Mouse (Mus musculus): Measurements from ENCODE around the gene Sinhcaf. TPM values are rescaled to one million over a fixed set of nuclear protein-coding genes. Genes with fewer than 3 reads are reported as not detected.
A peak's percentile ranks its signal among the peaks of the same experiment; 100 is the strongest.

The Sinhcaf gene
- total RNA-seq, 1 experiment from 2014 or later, result 126 TPM

GRCm38 (mm10) chr6:148894888-148895772 lies 51.1 kb downstream of the Sinhcaf start:
- peak; percentile 2; the same call in 1 of the 2 replicates for ATAC-seq (replicated peaks; ENCODE audit: low read depth, poor library complexity, severe bottlenecking)

GRCm38 (mm10) chr6:148873911-148874310 lies 72.4 kb downstream of the Sinhcaf start:
- no peak for ATAC-seq (replicated peaks; ENCODE audit: low read depth, poor library complexity, severe bottlenecking)

Other genes with a start within 250 kb of the Sinhcaf start
- 48.6 and 55.9 TPM in 2 replicates for gene Ipo8, start 115.0 kb downstream of the Sinhcaf start, total RNA-seq (2017)
- 11.0 and 17.0 TPM in 2 replicates for gene Caprin2, start 50.2 kb downstream of the Sinhcaf start, total RNA-seq (2017)
- gene Dennd5b, start 155.2 kb upstream of the Sinhcaf start, total RNA-seq (2017), result 3.4 and 4.2 TPM in 2 replicates
- not detected in 2 replicates for gene Gm10203, start 183.7 kb upstream of the Sinhcaf start, total RNA-seq (2017)
- gene Etfbkmt, start 193.4 kb upstream of the Sinhcaf start, total RNA-seq (2017), result 19.7 and 27.1 TPM in 2 replicates
- gene Amn1, start 242.2 kb upstream of the Sinhcaf start, total RNA-seq (2017), result 13.2 and 13.7 TPM in 2 replicates

Measured in common myeloid progenitor, adult 5-6 weeks (primary cell).